Mouse (Mus musculus) midbrain, embryonic 15.5 days (tissue): ENCODE measurements around the gene Ankrd61. TPM values are rescaled to one million over a fixed set of nuclear protein-coding genes. Genes with fewer than 3 reads are reported as not detected.

Source experiments
- ATAC-seq: fragments of 200-750 bp; cut with Nextera tagmentation; replicated peaks from 2 replicates; pipeline ENCODE4 v1.8.0; 2017; ENCODE audit warnings: moderate TSS enrichment
- H3K27ac ChIP-seq: fragments of 300-500 bp; sonication (generic); 2 replicates; pipeline ENCODE4 v1.5.1; 2015; ENCODE audit warnings: mild to moderate bottlenecking, inconsistent platforms
- H3K27me3 ChIP-seq: fragments of 300-500 bp; sonication (generic); replicated peaks from 2 replicates; pipeline ENCODE4 v1.6.1; 2015; ENCODE audit warnings: inconsistent platforms
- H3K36me3 ChIP-seq: fragments of 300-500 bp; sonication (generic); replicated peaks from 2 replicates; pipeline ENCODE4 v1.6.1; 2015; ENCODE audit warnings: inconsistent platforms
- H3K4me1 ChIP-seq: fragments of 300-500 bp; sonication (generic); 2 replicates; pipeline ENCODE4 v1.6.1; 2015; ENCODE audit warnings: inconsistent platforms
- H3K4me2 ChIP-seq: fragments of 300-500 bp; sonication (generic); 2 replicates; pipeline ENCODE4 v1.6.1; 2015; ENCODE audit warnings: inconsistent platforms, mild to moderate bottlenecking, moderate library complexity
- H3K4me3 ChIP-seq: fragments of 300-500 bp; sonication (generic); 2 replicates; pipeline ENCODE4 v1.5.1; 2015; ENCODE audit warnings: mild to moderate bottlenecking, inconsistent platforms
- H3K9ac ChIP-seq: fragments of 300-500 bp; sonication (generic); 2 replicates; pipeline ENCODE4 v1.6.1; 2015; ENCODE audit warnings: mild to moderate bottlenecking, inconsistent platforms
- H3K9me3 ChIP-seq: fragments of 300-500 bp; sonication (generic); 2 replicates; pipeline ENCODE4 v1.6.1; 2016; ENCODE audit warnings: inconsistent platforms
- WGBS: fragments of 180-500 bp; shearing (Covaris S2); methylation state at CpG from one replicate; pipeline ENCODE4 v1.1.7; 2015; ENCODE audit warnings: mixed read lengths; 5-methylcytosine and 5-hydroxymethylcytosine counted together
- polyA plus RNA-seq: library from polyadenylated mRNA; unstranded; fragments of >200 nt; fragmentation: Nextera tagmentation; extraction: Ambion mirVana; gene quantifications from 2 replicates; pipeline ENCODE4 v1.2.1, GENCODE M21; 2015

Ankrd61 gene
- polyA plus RNA-seq, 1 experiment from 2014 or later, result 0.63 TPM

DNA sequence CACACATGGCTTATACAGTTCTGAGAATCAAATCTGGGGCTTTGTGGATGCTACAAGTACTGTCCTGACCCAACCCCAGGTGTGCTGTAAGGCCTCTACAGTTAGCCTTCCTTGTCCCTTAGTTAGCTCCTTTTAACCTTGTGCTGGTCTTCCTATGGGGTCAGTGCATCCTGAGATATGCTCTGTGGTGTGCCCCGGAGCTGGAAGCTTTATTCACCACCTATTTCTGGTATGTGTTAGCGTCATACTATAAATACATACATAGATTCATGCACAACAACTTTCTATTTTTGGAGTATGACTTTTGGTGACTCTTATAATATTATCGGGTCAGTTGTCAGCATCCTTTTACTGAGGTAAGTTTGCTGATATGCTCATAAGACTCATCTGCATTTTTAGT, 12.2 kb downstream of the Ankrd61 start:
- 99% methylated on average over 3 of the region's 3 CpGs for WGBS
- H3K4me1 ChIP-seq, result no peaks in the 10 kb centered on the region

DNA sequence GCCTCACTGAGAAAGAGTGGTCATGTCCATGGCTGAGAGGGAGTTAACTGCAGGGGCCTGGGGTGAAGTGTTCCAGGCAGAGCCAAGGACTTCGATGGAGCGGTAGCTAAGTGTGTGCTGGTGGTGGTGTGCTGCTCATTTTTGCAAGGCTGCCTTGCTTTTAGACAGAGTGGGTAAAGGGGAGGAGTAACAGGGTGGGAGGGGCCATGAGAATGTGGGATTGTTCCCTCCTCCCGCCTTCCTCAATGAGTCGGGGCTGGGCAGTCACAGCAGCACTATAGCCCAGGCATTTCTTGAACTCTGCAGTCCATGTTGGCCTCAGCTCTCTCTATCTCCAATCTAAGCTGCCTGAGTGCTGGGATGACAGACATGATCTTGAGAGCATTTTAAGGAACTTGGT, 22.9 kb downstream of the Ankrd61 start:
- 78% methylated on average over 4 of the region's 4 CpGs for WGBS
- H3K27ac ChIP-seq, result no peak overlapping the region
- H3K36me3 ChIP-seq, result peaks cover 50% of the 10 kb centered on the region
- H3K4me3 ChIP-seq, result no peak overlapping the region
- H3K4me2 ChIP-seq, result no peak overlapping the region
- H3K27me3 ChIP-seq, result no peaks in the 10 kb centered on the region
- no peak overlapping the region for H3K9ac ChIP-seq
- no peaks in the 10 kb centered on the region for H3K4me1 ChIP-seq
- H3K9me3 ChIP-seq, result no peaks in the 10 kb centered on the region
- ATAC-seq, result no peak

More for the DNA sequence above, 12.2 kb downstream of the Ankrd61 start:
- Histone ChIP-seq H3K4me3 (no peak overlapping the region), H3K27me3 (no peaks in the 10 kb centered on the region), H3K9me3 (no peaks in the 10 kb centered on the region), H3K4me2 (no peak overlapping the region), H3K9ac (no peak overlapping the region), H3K36me3 (peaks cover 80% of the 10 kb centered on the region), H3K27ac (no peak overlapping the region)
- no peak for ATAC-seq

GRCm38 (mm10) chr5:143871547-143872169, 25.8 kb downstream of the Ankrd61 start:
- ATAC-seq, result no peak
- Histone ChIP-seq H3K9me3 (no peaks in the 10 kb centered on the region), H3K9ac (no peak overlapping the region), H3K27me3 (no peaks in the 10 kb centered on the region), H3K36me3 (peaks cover 29% of the 10 kb centered on the region; the same call in 1 of the 2 replicates), H3K27ac (no peak overlapping the region), H3K4me3 (no peak overlapping the region), H3K4me1 (no peaks in the 10 kb centered on the region), H3K4me2 (no peak overlapping the region)
- WGBS, result 95% methylated on average over 11 of the region's 11 CpGs

Other genes starting within 250 kb of the Ankrd61 start
- 33.3 and 35.4 TPM in 2 replicates for gene Usp42, start 165.4 kb downstream of the Ankrd61 start, polyA plus RNA-seq
- gene Eif2ak1, start 79.9 kb downstream of the Ankrd61 start, polyA plus RNA-seq, result 46.1 and 46.8 TPM in 2 replicates
- gene Aimp2, start 12.2 kb upstream of the Ankrd61 start, polyA plus RNA-seq, result 79.5 and 88.3 TPM in 2 replicates
- gene Pms2, start 12.3 kb upstream of the Ankrd61 start, polyA plus RNA-seq, result 27.4 and 27.6 TPM in 2 replicates
- 1.8 and 3.7 TPM in 2 replicates for gene Gm42421, start 30.5 kb upstream of the Ankrd61 start, polyA plus RNA-seq
- gene Rsph10b, start 35.4 kb upstream of the Ankrd61 start, polyA plus RNA-seq, result 4.0 and 5.3 TPM in 2 replicates
- gene Ccz1, start 117.2 kb upstream of the Ankrd61 start, polyA plus RNA-seq, result 75.2 and 77.7 TPM in 2 replicates
- gene Ocm, start 129.0 kb upstream of the Ankrd61 start, polyA plus RNA-seq, result not detected in 2 replicates
- 10.1 and 10.4 TPM in 2 replicates for gene Lmtk2, start 202.8 kb upstream of the Ankrd61 start, polyA plus RNA-seq